Mouse (Mus musculus): ENCODE measurements at regions not wholly inside any gene's neighbourhood (a gene's known extent, or its start where the extent isn't known, plus 50 kb on each side); places are given as distances from the start of the nearest gene placed in this dataset.

GRCm38 (mm10) chr14:24945716-24946115, 458.8 kb downstream of the Rps24 start:
- CTCF ChIA-PET: no interaction called here

- CTCF ChIA-PET: no interaction called here
Observed at GRCm38 (mm10) chr14:24947084-24947483, 460.2 kb downstream of the Rps24 start.

GRCm38 (mm10) chr14:24955891-24956410, 469.0 kb downstream of the Rps24 start:
- CTCF ChIA-PET: no interaction called here

DNA sequence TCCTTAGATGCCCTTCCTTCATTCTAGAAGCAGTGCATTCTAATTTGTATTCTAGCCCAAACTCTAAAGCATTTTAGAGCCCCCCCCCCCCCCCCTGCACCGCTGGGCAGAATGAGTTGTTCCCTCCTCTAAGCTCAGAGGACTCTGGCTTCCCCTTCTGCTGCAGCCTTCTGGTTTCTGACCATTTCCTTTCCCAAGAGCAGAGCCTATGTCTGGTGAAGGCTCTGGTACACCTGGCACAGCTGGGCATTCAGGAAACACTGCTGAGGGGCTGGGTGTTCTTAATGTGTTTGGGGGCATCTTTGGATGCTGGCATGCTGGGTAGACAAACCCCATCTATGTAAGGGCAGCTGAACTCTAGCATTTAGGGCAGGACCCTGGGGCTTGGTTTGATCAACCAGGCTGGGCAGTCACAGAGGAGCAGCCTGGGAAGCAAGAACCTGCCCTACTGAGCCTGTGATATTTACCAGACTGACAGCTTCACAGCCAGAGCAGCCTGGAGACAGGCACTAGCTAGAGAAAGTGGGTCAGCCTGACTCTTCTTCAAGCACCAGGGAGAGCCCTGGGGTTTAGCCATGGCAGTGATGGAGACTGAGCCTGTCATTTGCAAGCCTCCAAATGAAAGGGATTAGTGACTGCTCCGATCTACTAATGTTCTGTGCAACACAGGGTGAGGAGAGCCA, 469.7 kb downstream of the Rps24 start:
- CTCF ChIA-PET: no interaction called here

DNA sequence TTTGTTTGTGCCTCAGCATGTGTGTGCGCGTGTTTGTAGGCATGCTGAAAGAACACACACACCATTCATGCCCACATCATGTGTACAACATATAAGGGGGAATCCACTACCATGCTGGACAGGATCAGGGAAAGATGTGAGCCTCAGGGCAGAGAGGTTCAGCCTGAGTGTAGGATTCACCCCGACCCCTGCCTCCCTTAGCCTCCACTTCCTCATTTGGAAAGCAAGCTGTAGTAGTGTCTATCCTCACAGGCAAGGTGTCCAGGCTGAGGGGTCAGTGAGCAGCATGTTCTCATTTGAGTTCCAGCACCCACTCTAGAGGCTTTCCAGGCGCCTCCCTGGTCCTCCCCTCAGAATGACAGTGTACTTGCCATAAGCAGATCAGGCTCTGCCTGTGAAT, 470.5 kb downstream of the Rps24 start:
- CTCF ChIA-PET: no interaction called here

- CTCF ChIA-PET: no interaction called here
Observed at GRCm38 (mm10) chr14:24958821-24959220, 471.9 kb downstream of the Rps24 start.

- CTCF ChIA-PET: no interaction called here
Observed at GRCm38 (mm10) chr14:24959401-24959800, 472.5 kb downstream of the Rps24 start.

- CTCF ChIA-PET: no interaction called here
Observed at GRCm38 (mm10) chr14:24960082-24960482, 473.2 kb downstream of the Rps24 start.

GRCm38 (mm10) chr14:24960875-24961274, 473.9 kb downstream of the Rps24 start:
- CTCF ChIA-PET: no interaction called here

GRCm38 (mm10) chr14:24961721-24962120, 474.8 kb downstream of the Rps24 start:
- CTCF ChIA-PET: no interaction called here

DNA sequence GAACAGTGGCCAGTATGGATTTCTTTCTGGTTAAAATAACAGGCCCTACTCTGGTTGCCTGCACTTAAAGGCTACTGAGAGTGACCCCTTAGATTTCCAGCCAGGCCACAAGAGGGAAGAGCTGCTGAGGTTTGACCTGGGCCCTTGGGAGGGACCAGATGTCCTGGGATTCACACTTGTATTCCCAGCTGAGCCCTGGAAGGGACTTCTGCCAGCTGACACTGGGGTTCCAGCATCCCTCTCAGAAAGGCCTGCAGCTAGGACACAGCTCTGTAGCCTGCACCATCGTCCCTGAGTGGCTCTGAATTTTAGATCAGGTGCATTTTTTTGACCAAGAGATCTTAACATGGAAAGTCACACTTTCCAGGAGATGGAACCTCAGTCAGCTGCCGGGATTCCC, 482.7 kb downstream of the Rps24 start:
- CTCF ChIA-PET: no interaction called here

GRCm38 (mm10) chr14:24972357-24972756, 485.4 kb downstream of the Rps24 start:
- CTCF ChIA-PET: no interaction called here

- CTCF ChIA-PET: no interaction called here
Observed at GRCm38 (mm10) chr14:24973039-24973438, 485.9 kb upstream of the Zmiz1 start.

GRCm38 (mm10) chr14:24973591-24973990, 485.4 kb upstream of the Zmiz1 start:
- CTCF ChIA-PET: no interaction called here

DNA sequence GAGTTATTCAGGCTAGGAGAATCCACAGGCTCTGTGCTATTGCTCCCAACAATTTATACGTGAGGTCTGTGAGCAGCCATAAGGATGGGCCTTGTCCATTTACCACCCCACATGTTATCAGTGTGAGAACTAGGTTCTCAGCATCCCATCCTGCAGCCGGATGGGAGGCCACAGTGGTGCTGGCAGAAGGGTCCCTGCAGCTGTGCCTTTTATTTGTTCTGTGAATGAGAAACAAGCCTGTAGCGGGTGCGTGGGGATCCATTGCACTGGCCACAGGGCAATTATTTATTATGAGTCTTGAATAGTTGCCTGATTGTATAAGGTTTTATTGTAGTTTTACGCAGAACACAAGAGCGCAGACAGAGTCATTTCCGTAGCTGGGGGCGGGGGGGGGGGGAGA, 476.5 kb upstream of the Zmiz1 start:
- CTCF ChIA-PET: no interaction called here

DNA sequence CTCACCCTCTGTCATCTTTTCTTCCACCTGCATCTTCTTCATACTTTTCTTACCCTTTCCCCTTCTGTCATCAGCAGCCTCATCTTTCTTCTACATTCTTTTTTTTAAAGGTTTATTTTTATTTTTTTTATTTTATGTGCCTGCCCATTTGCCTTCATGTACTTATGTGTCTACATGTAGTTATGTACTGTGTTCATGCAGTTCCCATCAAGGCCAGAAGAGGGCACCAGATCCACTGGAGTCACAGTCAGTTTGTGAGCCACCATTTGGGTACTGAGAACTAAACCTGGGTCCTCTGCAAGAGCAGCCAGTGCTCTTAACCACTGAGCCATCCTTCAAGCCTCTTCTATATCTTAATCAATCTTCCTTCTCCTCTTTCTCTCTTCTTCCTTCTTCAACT, 475.7 kb upstream of the Zmiz1 start:
- CTCF ChIA-PET: no interaction called here

DNA sequence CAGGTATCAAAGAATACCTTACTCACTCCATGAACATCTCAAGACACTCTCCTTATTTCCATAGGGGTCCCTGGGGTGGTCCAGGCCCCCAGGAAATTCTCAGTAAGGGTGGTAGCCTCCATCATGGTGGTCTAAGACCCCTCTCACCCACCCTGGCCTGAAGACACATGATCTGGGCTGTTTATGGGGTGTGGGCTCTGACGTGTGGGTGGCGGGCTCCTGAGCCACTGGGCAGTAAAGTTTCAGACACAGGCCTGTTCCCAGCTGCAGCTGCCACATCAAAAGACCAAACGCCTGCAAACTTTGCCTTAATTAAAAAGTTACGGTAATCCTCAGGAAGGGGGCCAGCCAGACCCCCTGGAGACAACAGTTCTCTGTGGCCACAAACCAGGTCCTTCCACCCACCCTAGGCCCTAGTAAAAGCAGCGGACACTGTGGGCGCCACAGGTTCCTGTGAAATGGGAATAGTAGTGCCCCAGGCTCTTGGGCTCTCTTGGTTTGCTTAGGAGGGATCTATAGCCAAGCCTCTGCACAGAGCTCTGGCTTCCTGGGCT, 473.1 kb upstream of the Zmiz1 start:
- CTCF ChIA-PET: no interaction called here

- CTCF ChIA-PET: no interaction called here
Observed at GRCm38 (mm10) chr14:24986404-24986803, 472.6 kb upstream of the Zmiz1 start.

DNA sequence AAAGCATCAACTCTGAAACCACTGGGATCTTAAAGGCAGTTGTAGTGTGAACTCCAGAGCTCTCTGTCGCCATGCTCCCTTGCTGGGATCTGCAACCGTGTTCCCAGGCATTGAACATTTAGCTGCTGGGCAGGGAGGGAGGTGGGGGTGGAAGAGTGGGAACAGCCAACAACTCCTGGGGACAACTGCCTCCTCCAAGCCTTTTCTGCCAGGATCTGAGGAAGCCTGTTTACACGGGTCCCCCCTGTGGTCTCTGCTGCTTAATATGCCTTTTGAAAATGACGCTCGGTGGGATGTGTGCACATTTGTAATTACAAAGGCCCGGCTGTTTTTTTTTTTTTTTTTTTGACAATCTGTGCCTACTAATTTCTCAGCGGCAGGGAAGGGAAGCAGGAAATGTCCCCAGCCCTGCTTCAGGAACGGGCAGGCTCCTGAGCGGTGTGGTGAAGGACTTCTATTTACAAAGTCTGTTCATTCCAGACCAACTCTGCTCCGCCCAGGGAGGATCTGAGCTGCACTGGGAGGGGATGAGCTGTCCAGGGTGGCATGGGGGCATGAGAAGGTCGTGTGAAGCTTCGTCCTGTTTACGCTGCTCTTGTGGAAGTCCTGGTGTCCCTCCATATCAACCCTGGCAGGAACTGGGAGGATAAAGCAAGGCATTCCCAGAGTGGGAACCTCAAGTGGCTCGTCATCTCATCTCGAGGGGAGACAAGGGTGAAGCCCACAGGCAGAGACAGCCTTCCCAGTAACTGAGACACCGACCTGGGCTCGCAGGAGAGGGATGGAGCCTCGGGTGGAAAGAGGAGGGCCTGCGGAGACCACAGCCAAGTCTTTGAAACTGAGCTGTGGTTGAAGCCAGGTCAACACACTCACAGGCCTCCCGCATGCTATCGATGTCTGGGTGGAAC, 465.0 kb upstream of the Zmiz1 start:
- CTCF ChIA-PET: no interaction called here

DNA sequence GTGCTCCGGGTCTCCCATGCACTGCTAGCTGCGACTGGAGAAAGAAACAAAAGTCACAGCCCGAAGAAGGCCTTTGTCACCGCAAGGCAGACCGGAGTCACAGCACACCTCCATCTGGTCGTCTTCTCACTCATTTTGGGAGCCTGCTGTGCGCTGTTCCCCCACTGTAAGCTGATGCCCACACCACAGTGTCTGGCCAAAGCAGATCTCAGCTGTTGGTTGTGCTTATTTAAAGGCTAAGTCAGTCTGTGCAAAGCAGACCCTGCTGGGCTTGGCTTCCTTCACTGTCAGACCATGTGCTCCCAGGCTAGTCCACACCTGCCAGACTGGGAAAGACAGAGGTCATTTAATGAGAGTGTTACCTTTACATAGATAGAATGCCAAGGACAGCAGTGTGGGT, 463.8 kb upstream of the Zmiz1 start:
- CTCF ChIA-PET: no interaction called here

- CTCF ChIA-PET: no interaction called here
Observed at GRCm38 (mm10) chr14:24997786-24998509, 461.0 kb upstream of the Zmiz1 start.

- CTCF ChIA-PET: no interaction called here
Observed at GRCm38 (mm10) chr14:24999008-24999572, 459.9 kb upstream of the Zmiz1 start.

Data from spleen, embryonic (tissue).